Mouse (Mus musculus) lung, postnatal 10 days (tissue): ENCODE measurements around the gene Cox17.

ENCODE experiments used
- DNase-seq: peaks from one replicate; pipeline ENCODE4 v3.0.0; 2021

The Cox17 gene

GRCm38 (mm10) chr16:38372876-38373275 lies 26.1 kb downstream of the Cox17 start:
- DNase-seq, result no peak

- no peak for DNase-seq
Measured at GRCm38 (mm10) chr16:38373439-38373838, 26.6 kb downstream of the Cox17 start.

DNA sequence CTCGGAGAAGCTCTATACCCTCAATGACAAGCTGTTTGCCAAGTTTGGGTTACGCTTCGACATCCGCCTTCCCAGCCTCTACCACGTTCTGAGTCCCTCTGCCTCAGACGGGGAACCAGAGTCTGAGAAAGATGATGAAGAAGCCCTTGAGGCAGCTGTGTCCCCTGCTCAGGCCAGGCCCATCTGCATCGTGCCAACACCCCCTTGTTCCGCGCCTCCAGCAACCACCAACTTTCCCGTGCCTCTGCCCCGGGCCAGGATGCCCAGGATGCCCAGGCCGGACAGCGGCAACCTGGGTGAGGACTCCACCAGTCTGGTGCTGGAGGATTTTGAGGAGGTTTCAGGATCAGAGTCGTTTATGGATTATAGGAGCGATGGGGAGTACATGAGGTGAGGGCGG lies 27.1 kb downstream of the Cox17 start:
- no peak for DNase-seq

DNA sequence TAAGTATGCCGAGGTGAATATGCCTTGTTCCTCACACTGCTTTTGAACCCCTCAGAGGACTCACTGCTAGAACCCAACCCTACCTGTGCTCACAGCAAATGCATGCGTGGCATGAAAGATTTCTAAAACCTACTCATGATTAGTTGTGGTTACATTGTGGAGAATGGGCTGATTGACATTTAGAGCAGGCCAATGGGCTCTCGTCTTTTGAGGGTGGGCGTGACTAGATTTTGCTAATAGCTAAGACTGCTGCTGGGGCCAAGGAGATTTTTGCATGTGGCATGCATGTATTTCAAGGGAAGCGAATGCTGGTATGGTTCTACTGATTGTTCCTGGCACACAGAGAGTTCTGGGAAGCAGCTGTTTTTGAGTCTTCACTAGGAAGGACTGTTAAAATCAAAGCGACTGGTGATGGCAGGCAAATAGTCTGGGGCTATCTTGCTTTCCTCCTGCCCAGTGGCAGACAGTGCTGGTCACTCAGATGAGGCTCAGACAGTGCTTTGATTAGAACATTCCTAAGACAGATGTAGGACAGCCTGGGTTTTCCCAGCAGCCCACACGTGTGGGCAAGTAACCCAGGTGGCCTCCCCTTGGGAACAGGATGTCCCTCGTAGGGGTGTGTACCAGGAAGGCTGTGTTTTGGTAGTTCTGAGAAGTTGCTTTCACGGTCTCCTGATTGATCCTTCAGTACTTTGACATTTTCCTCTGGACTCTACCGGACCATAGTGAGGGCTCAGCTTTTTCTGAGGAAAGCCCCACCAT lies 27.8 kb downstream of the Cox17 start:
- DNase-seq, result no peak

- DNase-seq, result no peak
Measured at GRCm38 (mm10) chr16:38375182-38375581, 28.4 kb downstream of the Cox17 start.

DNA sequence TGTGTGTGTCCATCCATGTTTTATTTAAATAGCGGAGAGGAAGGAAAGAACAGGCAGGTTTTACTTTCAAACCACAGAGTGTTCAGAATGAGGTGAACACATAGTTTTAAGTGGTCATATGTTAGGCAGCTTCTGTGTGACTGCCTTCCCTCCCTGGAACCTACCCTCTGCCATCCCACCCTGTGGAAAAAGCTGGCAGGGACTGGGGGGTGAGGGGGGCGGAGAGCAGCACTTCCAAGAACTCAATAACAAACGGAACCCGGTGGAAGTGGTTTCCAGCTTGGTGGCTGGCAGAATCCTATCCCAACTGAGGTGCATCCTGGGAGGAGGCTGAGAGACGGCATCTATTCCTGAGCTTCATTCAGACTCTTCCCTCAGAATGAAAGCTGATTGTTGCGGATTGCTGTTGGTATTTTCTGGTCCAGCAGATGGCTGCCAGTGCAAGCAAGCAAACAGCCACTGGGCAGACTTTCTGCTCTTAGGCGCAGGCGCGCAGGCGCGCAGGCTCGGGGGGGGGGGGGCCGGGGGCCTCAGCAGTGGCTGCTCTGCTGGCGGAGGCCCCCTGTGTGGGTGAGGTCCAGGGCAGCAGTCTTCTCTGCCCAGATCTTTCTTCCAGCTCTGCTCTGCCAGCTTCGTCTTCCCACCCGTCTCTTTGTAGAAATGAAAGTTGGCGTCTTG lies 29.5 kb downstream of the Cox17 start:
- peak; percentile 67 for DNase-seq

DNA sequence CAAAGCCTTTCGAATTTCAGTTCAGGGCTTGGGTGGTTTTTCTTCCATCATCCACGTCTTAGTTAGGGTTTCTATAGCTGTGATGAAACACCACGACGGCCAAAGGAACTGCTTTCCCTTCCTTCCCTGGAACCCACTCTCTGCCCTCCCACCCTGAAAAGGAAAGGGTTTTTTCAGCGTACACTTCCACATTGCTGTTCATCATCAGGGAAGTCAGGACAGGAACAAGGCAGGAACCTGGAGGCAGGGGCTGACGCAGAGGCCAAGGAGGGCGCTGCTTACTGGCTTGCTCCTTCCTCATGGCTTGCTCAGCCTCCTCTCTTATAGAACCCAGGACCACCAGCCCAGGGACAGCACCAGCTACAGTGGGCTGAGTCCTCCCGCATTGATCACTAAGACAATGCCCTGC lies 30.1 kb downstream of the Cox17 start:
- DNase-seq, result peak; percentile 27

DNA sequence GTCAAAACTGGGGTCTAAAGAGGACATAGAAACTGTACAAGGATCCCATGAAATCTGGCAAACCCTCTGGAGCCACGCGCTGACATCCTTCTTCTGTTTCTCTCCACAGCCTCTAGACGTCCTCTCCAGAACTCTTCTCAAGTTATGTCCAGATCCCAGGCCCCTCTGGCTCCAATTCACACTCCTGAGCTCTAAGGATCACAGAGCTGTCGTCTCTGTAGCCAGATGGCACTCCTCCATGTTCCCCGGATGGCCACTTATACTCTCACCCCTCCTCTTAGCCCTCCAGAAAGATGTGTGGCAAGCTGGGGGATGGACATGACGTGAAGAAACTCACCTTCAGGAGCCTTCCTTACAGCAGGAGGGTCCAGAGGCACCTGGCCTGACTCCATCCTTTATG lies 30.8 kb downstream of the Cox17 start:
- DNase-seq, result no peak

- no peak for DNase-seq
Measured at GRCm38 (mm10) chr16:38378591-38378990, 31.8 kb downstream of the Cox17 start.

- DNase-seq, result no peak
Measured at GRCm38 (mm10) chr16:38379088-38379487, 32.3 kb downstream of the Cox17 start.

DNA sequence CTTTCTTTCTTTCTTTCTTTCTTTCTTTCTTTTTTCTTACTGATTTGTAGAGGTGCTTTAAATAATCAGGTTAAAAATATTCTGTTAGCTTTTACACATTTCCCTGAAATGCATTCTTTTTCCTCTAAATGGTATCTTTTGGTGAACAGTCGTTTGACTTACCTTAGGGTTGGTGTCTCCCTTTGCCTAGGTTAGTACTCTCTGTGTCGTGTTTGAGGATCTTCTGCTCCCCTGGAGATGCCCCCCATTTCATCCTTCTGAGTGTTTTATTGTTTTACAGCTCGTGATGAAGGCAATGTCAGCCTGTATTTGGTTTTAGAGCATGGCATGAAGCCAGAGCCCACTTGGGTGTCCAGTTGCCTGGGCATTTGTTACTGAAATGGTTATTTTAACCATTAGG lies 32.7 kb downstream of the Cox17 start:
- DNase-seq, result no peak

GRCm38 (mm10) chr16:38379926-38380325 lies 33.1 kb downstream of the Cox17 start:
- DNase-seq, result no peak

- no peak for DNase-seq
Measured at GRCm38 (mm10) chr16:38383683-38384082, 36.9 kb downstream of the Cox17 start.

DNA sequence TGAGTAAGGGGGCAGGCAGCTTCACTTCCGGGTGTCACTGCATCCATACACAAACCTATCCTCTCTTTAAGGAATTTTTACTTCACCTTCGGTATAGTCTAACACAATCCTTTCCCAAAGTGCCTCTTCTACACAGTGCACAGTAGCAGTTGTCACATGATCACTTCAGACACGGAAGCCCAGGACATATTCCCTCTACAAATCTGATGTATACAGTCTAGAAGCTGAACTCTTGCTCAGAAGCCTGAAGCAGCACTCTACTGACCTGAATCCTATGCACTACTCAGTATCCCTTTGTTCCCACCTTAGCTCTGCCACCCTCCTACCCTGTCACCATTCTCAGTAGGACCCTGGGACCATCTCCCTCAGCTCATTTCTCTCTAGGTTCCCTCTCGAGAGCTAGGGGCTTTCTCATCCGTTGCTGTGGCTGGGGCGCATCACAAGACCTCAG lies 38.4 kb downstream of the Cox17 start:
- no peak for DNase-seq

DNA sequence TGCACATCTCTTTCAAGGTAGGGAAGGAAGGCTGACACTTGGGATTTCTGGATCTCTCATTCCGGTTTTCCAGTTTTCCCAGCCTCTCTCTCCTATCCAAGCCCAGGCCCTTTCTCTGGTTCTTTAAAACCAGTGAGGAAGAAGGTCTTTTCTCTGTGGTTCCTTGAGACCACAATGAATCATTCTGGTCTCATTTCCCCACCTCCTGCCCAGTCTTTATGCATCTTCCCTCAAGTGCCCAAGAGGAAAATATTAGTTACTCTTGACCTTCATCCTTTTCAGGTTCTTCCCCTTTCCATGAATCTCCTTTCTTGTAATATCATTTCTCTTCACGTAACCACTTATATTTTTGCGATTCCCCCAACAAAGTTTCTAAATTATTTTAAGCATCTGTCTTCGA lies 38.9 kb downstream of the Cox17 start:
- DNase-seq, result no peak

- DNase-seq, result no peak
Measured at GRCm38 (mm10) chr16:38387389-38387788, 40.6 kb downstream of the Cox17 start.

DNA sequence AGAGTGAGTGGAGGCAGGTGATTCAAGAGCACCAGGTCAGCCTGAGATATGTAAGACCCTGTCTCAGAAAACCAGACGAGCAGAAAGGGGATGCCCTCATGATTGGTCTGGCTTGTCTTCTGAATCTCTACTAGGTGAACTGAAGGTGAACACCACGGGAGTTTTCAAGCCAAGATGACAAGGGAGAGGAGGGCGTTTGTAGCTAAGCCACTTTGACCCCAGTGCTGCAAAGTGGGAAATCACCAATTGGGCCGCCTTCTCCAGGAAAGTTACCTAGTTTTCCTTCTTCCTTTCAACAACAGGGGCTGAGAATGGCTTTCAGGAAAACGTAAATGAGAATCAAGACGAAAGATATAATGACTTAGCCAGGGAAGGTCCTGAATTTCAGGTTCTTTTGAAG lies 42.0 kb downstream of the Cox17 start:
- no peak for DNase-seq

GRCm38 (mm10) chr16:38389284-38389893 lies 42.6 kb downstream of the Cox17 start:
- DNase-seq, result no peak

GRCm38 (mm10) chr16:38390322-38390721 lies 43.5 kb downstream of the Cox17 start:
- no peak for DNase-seq

- DNase-seq, result peak; percentile 64
Measured at GRCm38 (mm10) chr16:38392126-38392894, 45.5 kb downstream of the Cox17 start.

DNA sequence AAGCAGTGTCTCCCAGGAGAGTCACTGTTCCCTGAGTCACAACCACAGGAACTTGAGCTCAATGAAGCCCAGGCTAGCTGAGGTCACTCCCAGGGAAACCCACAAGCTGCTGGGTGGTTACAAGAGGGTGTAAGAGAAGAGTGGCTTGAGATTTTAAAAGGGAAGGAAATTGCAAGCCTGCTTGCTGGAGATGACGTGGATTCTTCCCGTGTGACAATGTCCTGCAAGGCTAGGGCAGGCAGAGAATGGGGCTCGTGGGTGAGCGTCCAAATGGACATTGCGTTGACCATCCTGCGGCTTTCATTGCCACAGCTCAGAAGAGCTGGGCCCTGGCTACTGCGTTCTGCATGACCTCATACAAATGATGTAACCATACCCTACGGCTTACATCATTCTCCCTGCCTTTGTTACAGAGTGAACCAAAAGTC lies 47.4 kb downstream of the Cox17 start:
- no peak for DNase-seq

DNA sequence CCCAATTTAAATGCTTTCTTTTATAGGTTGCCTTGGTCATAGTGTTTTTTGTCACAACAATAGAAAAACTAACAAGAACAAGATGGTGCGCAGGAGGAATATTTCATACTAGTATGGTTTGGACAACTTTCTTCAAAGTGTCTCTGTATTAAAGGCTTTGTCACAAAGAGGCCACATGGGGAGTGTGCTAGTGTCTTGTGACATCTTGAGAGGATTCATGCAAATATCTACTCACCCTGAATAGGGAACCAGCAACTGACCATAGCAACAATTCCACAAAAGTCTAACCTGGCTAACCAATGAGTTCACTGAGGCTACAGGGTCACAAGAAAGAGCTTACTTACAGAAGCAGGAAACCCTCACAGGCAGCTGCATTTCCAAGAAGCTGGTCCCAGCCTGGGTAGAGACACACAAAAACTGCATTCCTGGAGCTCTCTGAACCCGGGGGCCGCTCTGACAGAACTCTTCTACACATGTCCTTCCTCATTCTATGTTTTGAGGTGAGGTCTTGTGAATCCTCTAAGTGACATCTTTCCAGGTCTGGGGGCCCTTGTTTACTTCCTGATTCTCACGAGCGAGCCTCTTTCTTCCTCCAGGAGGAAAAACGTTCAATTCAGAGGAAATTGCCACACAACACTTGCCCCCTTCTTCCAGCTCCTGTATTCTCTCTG lies 48.4 kb downstream of the Cox17 start:
- DNase-seq, result no peak

DNA sequence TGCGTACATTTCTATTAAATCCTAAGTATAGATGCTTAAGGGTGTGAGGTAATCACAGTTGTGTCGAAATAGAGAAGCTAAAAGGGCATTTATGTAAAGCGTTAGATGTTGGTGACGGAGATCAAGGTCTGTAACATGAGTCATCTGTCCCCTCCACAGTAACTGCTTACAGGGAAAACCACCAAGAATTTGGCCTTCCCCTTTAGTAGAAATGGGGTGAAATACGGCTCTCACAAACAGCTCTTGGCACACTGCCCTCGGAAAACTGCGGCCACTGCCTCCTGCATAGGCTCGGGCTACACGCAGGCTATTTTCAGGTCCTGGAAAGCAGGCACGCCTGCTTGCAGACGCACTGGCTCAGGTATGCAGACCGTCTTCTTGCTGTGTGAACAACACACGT lies 49.4 kb downstream of the Cox17 start:
- DNase-seq, result peak; percentile 79
